Mouse (Mus musculus) heart, postnatal 0 days (tissue): ENCODE data around the gene Cep57l1.

Experiments used
- CTCF ChIP-seq: IDR thresholded peaks from 2 replicates; pipeline ENCODE4 v1.5.1; 2016; ENCODE audit warnings: antibody characterized with exemption, control low read depth, low read depth
- EP300 ChIP-seq: IDR thresholded peaks from 2 replicates; pipeline ENCODE4 v1.6.1; 2016; ENCODE audit warnings: antibody characterized with exemption, low read depth

- TF ChIP-seq CTCF (no peak), EP300 (no peak)
Measured at GRCm38 (mm10) chr10:41826526-41827116, 16.9 kb upstream of the Cep57l1 start.
